Mouse (Mus musculus) layer of hippocampus, adult 11-12 months (tissue): ENCODE data around the gene Nos3.
"Not testable (repeated sequence)": the region's sequence is repeated elsewhere in the genome, so short reads cannot be mapped to it uniquely, and the experiment has no call there.

Experiments
- DNase-seq: peaks from one replicate; pipeline ENCODE4 v3.0.0; 2022; ENCODE audit warnings: low spot score

The Nos3 gene

GRCm38 (mm10) chr5:24374666-24375328 lies 10.2 kb downstream of the Nos3 start:
- DNase-seq, result no peak

GRCm38 (mm10) chr5:24378700-24379099 lies 14.1 kb downstream of the Nos3 start:
- DNase-seq, result no peak

GRCm38 (mm10) chr5:24379501-24379900 lies 14.9 kb downstream of the Nos3 start:
- DNase-seq, result no peak

- no peak for DNase-seq
Observed at GRCm38 (mm10) chr5:24380499-24380898, 15.9 kb downstream of the Nos3 start.

- DNase-seq, result no peak
Observed at GRCm38 (mm10) chr5:24381486-24381885, 16.9 kb downstream of the Nos3 start.

GRCm38 (mm10) chr5:24381988-24382387 lies 17.4 kb downstream of the Nos3 start:
- DNase-seq, result no peak

- DNase-seq, result peak; percentile 94
Observed at GRCm38 (mm10) chr5:24383026-24383859, 18.6 kb downstream of the Nos3 start.

GRCm38 (mm10) chr5:24384407-24384806 lies 19.8 kb downstream of the Nos3 start:
- peak; percentile 46 for DNase-seq

- DNase-seq, result no peak
Observed at GRCm38 (mm10) chr5:24385374-24385773, 20.8 kb downstream of the Nos3 start.

- no peak for DNase-seq
Observed at GRCm38 (mm10) chr5:24385887-24386550, 21.4 kb downstream of the Nos3 start.

- peak; percentile 70 for DNase-seq
Observed at GRCm38 (mm10) chr5:24387264-24388241, 22.9 kb downstream of the Nos3 start.

- DNase-seq, result no peak
Observed at GRCm38 (mm10) chr5:24388246-24388915, 23.8 kb downstream of the Nos3 start.

GRCm38 (mm10) chr5:24389011-24389657 lies 24.5 kb downstream of the Nos3 start:
- no peak for DNase-seq

- no peak for DNase-seq
Observed at GRCm38 (mm10) chr5:24389658-24390020, 25.0 kb downstream of the Nos3 start.

GRCm38 (mm10) chr5:24391864-24392263 lies 27.3 kb downstream of the Nos3 start, which contains the start of gene Atg9b:
Gene Atg9b (minus strand): TSS chr5:24392143.
- no peak for DNase-seq

- DNase-seq, result no peak
Observed at GRCm38 (mm10) chr5:24392724-24393123, 28.1 kb downstream of the Nos3 start.

- peak; percentile 91 for DNase-seq
Observed at GRCm38 (mm10) chr5:24393392-24393997, 28.9 kb downstream of the Nos3 start, which contains the start of gene Abcb8. Gene Abcb8 (plus strand): TSS chr5:24393663.

GRCm38 (mm10) chr5:24394165-24394894 lies 29.7 kb downstream of the Nos3 start:
- DNase-seq, result peak; percentile 97

- DNase-seq, result not testable (repeated sequence)
Observed at GRCm38 (mm10) chr5:24396254-24396653, 31.6 kb downstream of the Nos3 start.
